Mouse (Mus musculus) limb, embryonic 15.5 days (tissue): Measurements from ENCODE around the gene Ptpdc1. TPM values are rescaled to one million over a fixed set of nuclear protein-coding genes. Genes with fewer than 3 reads are reported as not detected.

Experiments
- ATAC-seq: fragments of 200-750 bp; cut with Nextera tagmentation; 2 replicates; pipeline ENCODE4 v1.8.0; 2017; ENCODE audit warnings: low read depth, moderate TSS enrichment; ENCODE audit not compliant: insufficient number of reproducible peaks, low FRiP score, low TSS enrichment
- H3K27ac ChIP-seq: fragments of 300-500 bp; sonication (generic); 2 replicates; pipeline ENCODE4 v1.5.1; 2015; ENCODE audit warnings: moderate library complexity, mild to moderate bottlenecking, inconsistent platforms
- H3K27me3 ChIP-seq: fragments of 300-500 bp; sonication (generic); 2 replicates; pipeline ENCODE4 v1.6.1; 2015; ENCODE audit warnings: inconsistent platforms
- H3K36me3 ChIP-seq: fragments of 300-500 bp; sonication (generic); 2 replicates; pipeline ENCODE4 v1.6.1; 2015; ENCODE audit warnings: inconsistent platforms
- H3K4me1 ChIP-seq: fragments of 300-500 bp; sonication (generic); 2 replicates; pipeline ENCODE4 v1.6.1; 2015; ENCODE audit warnings: inconsistent platforms
- H3K4me2 ChIP-seq: fragments of 300-500 bp; sonication (generic); 2 replicates; pipeline ENCODE4 v1.6.1; 2015; ENCODE audit warnings: mild to moderate bottlenecking, inconsistent platforms
- H3K4me3 ChIP-seq: fragments of 300-500 bp; sonication (generic); 2 replicates; pipeline ENCODE4 v1.5.1; 2015; ENCODE audit warnings: mild to moderate bottlenecking, inconsistent platforms
- H3K9ac ChIP-seq: fragments of 300-500 bp; sonication (generic); 2 replicates; pipeline ENCODE4 v1.6.1; 2015; ENCODE audit warnings: inconsistent platforms
- H3K9me3 ChIP-seq: fragments of 300-500 bp; sonication (generic); 2 replicates; pipeline ENCODE4 v1.6.1; 2016; ENCODE audit warnings: inconsistent platforms
- WGBS: fragments of 180-500 bp; shearing (Covaris S2); methylation state at CpG from one replicate; pipeline ENCODE4 v1.1.7; 2015; 5-methylcytosine and 5-hydroxymethylcytosine counted together
- polyA plus RNA-seq: library from polyadenylated mRNA; unstranded; fragments of >200 nt; fragmentation: Nextera tagmentation; extraction: Ambion mirVana; gene quantifications from 2 replicates; pipeline ENCODE4 v1.2.1, GENCODE M21; 2015

The Ptpdc1 gene
- 12.5 and 14.5 TPM in 2 replicates for polyA plus RNA-seq

- H3K27me3 ChIP-seq = 0 out of 2 replicates have a peak, but pooled peaks cover 2% of the 10 kb centered on the region
These were observed at the start of gene Ptpdc1 for GRCm38 (mm10) chr13:48625433-48626184. Gene Ptpdc1, minus strand, starts transcription at chr13:48625664.

GRCm38 (mm10) chr13:48674609-48675008 is 49.1 kb upstream of the Ptpdc1 start:
- Histone ChIP-seq H3K4me3 (no peak overlapping the region), H3K27me3 (peaks cover 81% of the 10 kb centered on the region), H3K9me3 (no peaks in the 10 kb centered on the region), H3K36me3 (no peaks in the 10 kb centered on the region), H3K4me1 (peaks cover 8% of the 10 kb centered on the region), H3K4me2 (no peak overlapping the region), H3K27ac (no peak overlapping the region), H3K9ac (no peak overlapping the region)
- no peak for ATAC-seq
- WGBS = 81% methylated on average over 5 of the region's 5 CpGs

More at GRCm38 (mm10) chr13:48625433-48626184, at the start of gene Ptpdc1:
- H3K36me3 ChIP-seq = no peaks in the 10 kb centered on the region
- peak within 1 kb of the TSS; percentile 89 for H3K27ac ChIP-seq
- peak; percentile 99 for ATAC-seq
- H3K9ac ChIP-seq = peak within 1 kb of the TSS; percentile 87
- H3K9me3 ChIP-seq = no peaks in the 10 kb centered on the region
- peak within 1 kb of the TSS; percentile 89 for H3K4me2 ChIP-seq
- peak within 1 kb of the TSS; percentile 81 for H3K4me3 ChIP-seq
- peaks cover 6% of the 10 kb centered on the region; the same call in 1 of the 2 replicates for H3K4me1 ChIP-seq
- 2% methylated on average over 76 of the region's 76 CpGs for WGBS

- H3K4me2 ChIP-seq = peak overlapping the region; percentile 43
- no peaks in the 10 kb centered on the region for H3K36me3 ChIP-seq
- no peaks in the 10 kb centered on the region for H3K9me3 ChIP-seq
- no peak overlapping the region for H3K9ac ChIP-seq
- H3K27ac ChIP-seq = no peak overlapping the region
- no peak for ATAC-seq
- peak overlapping the region; percentile 25 for H3K4me3 ChIP-seq
- H3K4me1 ChIP-seq = peaks cover 24% of the 10 kb centered on the region
- under 1% methylated on average over 24 of the region's 24 CpGs for WGBS
- peaks cover 89% of the 10 kb centered on the region for H3K27me3 ChIP-seq
These were observed 46.9 kb upstream of the Ptpdc1 start for GRCm38 (mm10) chr13:48672312-48672840.

GRCm38 (mm10) chr13:48668976-48669534 is 43.6 kb upstream of the Ptpdc1 start:
- WGBS = under 1% methylated on average over 34 of the region's 34 CpGs
- Histone ChIP-seq H3K27me3 (peaks cover 95% of the 10 kb centered on the region), H3K27ac (no peak overlapping the region), H3K4me2 (peak overlapping the region; percentile 42), H3K4me3 (peak overlapping the region; percentile 27), H3K4me1 (peaks cover 42% of the 10 kb centered on the region), H3K9me3 (no peaks in the 10 kb centered on the region), H3K36me3 (no peaks in the 10 kb centered on the region), H3K9ac (no peak overlapping the region)
- ATAC-seq = no peak; the same call in 1 of the 2 replicates

GRCm38 (mm10) chr13:48668091-48668975 is 42.9 kb upstream of the Ptpdc1 start:
- Histone ChIP-seq H3K4me1 (peaks cover 44% of the 10 kb centered on the region), H3K27me3 (peaks cover 95% of the 10 kb centered on the region), H3K4me2 (peak overlapping the region; percentile 42), H3K9ac (no peak overlapping the region), H3K4me3 (peak overlapping the region; percentile 27), H3K9me3 (no peaks in the 10 kb centered on the region), H3K36me3 (no peaks in the 10 kb centered on the region), H3K27ac (no peak overlapping the region)
- 6% methylated on average over 33 of the region's 33 CpGs for WGBS
- ATAC-seq = no peak

GRCm38 (mm10) chr13:48667461-48667860 is 42.0 kb upstream of the Ptpdc1 start:
- peaks cover 49% of the 10 kb centered on the region for H3K4me1 ChIP-seq
- no peak overlapping the region for H3K27ac ChIP-seq
- H3K9ac ChIP-seq = no peak overlapping the region
- H3K27me3 ChIP-seq = peaks cover 95% of the 10 kb centered on the region
- no peak for ATAC-seq
- H3K4me3 ChIP-seq = no peak overlapping the region
- no peak overlapping the region for H3K4me2 ChIP-seq
- H3K36me3 ChIP-seq = no peaks in the 10 kb centered on the region
- 16% methylated on average over 4 of the region's 4 CpGs for WGBS
- H3K9me3 ChIP-seq = no peaks in the 10 kb centered on the region

GRCm38 (mm10) chr13:48665656-48666597 is 40.5 kb upstream of the Ptpdc1 start:
- peaks cover 99% of the 10 kb centered on the region for H3K27me3 ChIP-seq
- no peaks in the 10 kb centered on the region for H3K36me3 ChIP-seq
- H3K4me2 ChIP-seq = no peak overlapping the region
- ATAC-seq = no peak
- no peak overlapping the region for H3K27ac ChIP-seq
- WGBS = 10% methylated on average over 58 of the region's 58 CpGs
- no peak overlapping the region for H3K9ac ChIP-seq
- no peak overlapping the region for H3K4me3 ChIP-seq
- no peaks in the 10 kb centered on the region for H3K9me3 ChIP-seq
- H3K4me1 ChIP-seq = peaks cover 49% of the 10 kb centered on the region

- Histone ChIP-seq H3K36me3 (no peaks in the 10 kb centered on the region), H3K9me3 (no peaks in the 10 kb centered on the region), H3K9ac (no peak overlapping the region), H3K27me3 (peaks cover 100% of the 10 kb centered on the region), H3K4me3 (peak overlapping the region; percentile 18; the same call in 1 of the 2 replicates), H3K4me2 (no peak overlapping the region), H3K4me1 (peaks cover 52% of the 10 kb centered on the region), H3K27ac (no peak overlapping the region)
- 4% methylated on average over 39 of the region's 39 CpGs for WGBS
- ATAC-seq = no peak
These were observed 39.6 kb upstream of the Ptpdc1 start for GRCm38 (mm10) chr13:48664916-48665655.

- H3K27me3 ChIP-seq = peaks cover 99% of the 10 kb centered on the region
- WGBS = 37% methylated on average over 7 of the region's 7 CpGs
- H3K9me3 ChIP-seq = no peaks in the 10 kb centered on the region
- H3K4me1 ChIP-seq = peaks cover 54% of the 10 kb centered on the region
- H3K9ac ChIP-seq = no peak overlapping the region
- ATAC-seq = no peak
- H3K4me3 ChIP-seq = peak overlapping the region; percentile 43; the same call in 1 of the 2 replicates
- no peak overlapping the region for H3K27ac ChIP-seq
- no peaks in the 10 kb centered on the region for H3K36me3 ChIP-seq
- peak overlapping the region; percentile 78; the same call in 1 of the 2 replicates for H3K4me2 ChIP-seq
These were observed 38.5 kb upstream of the Ptpdc1 start for GRCm38 (mm10) chr13:48663988-48664339.

- no peaks in the 10 kb centered on the region for H3K9me3 ChIP-seq
- peak overlapping the region; percentile 43 for H3K4me3 ChIP-seq
- peaks cover 52% of the 10 kb centered on the region for H3K4me1 ChIP-seq
- H3K9ac ChIP-seq = peak overlapping the region; percentile 26; the same call in 1 of the 2 replicates
- no peak for ATAC-seq
- peak overlapping the region; percentile 78 for H3K4me2 ChIP-seq
- WGBS = 8% methylated on average over 54 of the region's 54 CpGs
- peaks cover 99% of the 10 kb centered on the region for H3K27me3 ChIP-seq
- no peaks in the 10 kb centered on the region for H3K36me3 ChIP-seq
- no peak overlapping the region for H3K27ac ChIP-seq
These were observed 37.9 kb upstream of the Ptpdc1 start for GRCm38 (mm10) chr13:48663211-48663987.
